Mouse (Mus musculus) heart, embryonic 11.5 days (tissue): ENCODE measurements around the gene Hivep2. TPM values are rescaled to one million over a fixed set of nuclear protein-coding genes. Genes with fewer than 3 reads are reported as not detected.
A peak's percentile ranks its signal among the peaks of the same experiment; 100 is the strongest.

Experiments
- ATAC-seq: fragments of 200-750 bp; cut with Nextera tagmentation; replicated peaks from 2 replicates; pipeline ENCODE4 v1.8.0; 2017; ENCODE audit warnings: moderate library complexity; ENCODE audit not compliant: insufficient number of reproducible peaks, low FRiP score, low TSS enrichment
- H3K27ac ChIP-seq: fragments of 300-500 bp; sonication (generic); 2 replicates; pipeline ENCODE4 v1.5.1; 2014; ENCODE audit warnings: mild to moderate bottlenecking, low read depth, low read length
- H3K27me3 ChIP-seq: fragments of 300-500 bp; sonication (generic); 2 replicates; pipeline ENCODE4 v1.6.1; 2014; ENCODE audit warnings: mild to moderate bottlenecking, low read length, mixed read lengths; ENCODE audit not compliant: control insufficient read depth, insufficient read depth
- H3K36me3 ChIP-seq: fragments of 300-500 bp; sonication (generic); 2 replicates; pipeline ENCODE4 v1.6.1; 2014; ENCODE audit warnings: mild to moderate bottlenecking, low read length, moderate library complexity, mixed read lengths; ENCODE audit not compliant: control insufficient read depth, insufficient read depth
- H3K4me1 ChIP-seq: fragments of 300-500 bp; sonication (generic); 2 replicates; pipeline ENCODE4 v1.6.1; 2014; ENCODE audit warnings: low read length; ENCODE audit not compliant: control insufficient read depth, insufficient read depth
- H3K4me2 ChIP-seq: fragments of 300-500 bp; sonication (generic); 2 replicates; pipeline ENCODE4 v1.6.1; 2014; ENCODE audit warnings: mild to moderate bottlenecking, moderate library complexity
- H3K4me3 ChIP-seq: fragments of 300-500 bp; sonication (generic); 2 replicates; pipeline ENCODE4 v1.5.1; 2014; ENCODE audit warnings: low read depth, low read length
- H3K9ac ChIP-seq: fragments of 300-500 bp; sonication (generic); 2 replicates; pipeline ENCODE4 v1.6.1; 2014; ENCODE audit warnings: mild to moderate bottlenecking, low read depth, low read length, moderate library complexity
- H3K9me3 ChIP-seq: fragments of 300-500 bp; sonication (generic); replicated peaks from 2 replicates; pipeline ENCODE4 v1.6.1; 2016; ENCODE audit warnings: low read length; ENCODE audit not compliant: control insufficient read depth
- WGBS: fragments of 180-500 bp; shearing (Covaris S2); extraction: QIAGEN DNeasy Blood & Tissue Kit; methylation state at CpG from one replicate; pipeline ENCODE4 v1.1.7; 2014; ENCODE audit not compliant: insufficient replicate concordance; 5-methylcytosine and 5-hydroxymethylcytosine counted together
- polyA plus RNA-seq: library from polyadenylated mRNA; unstranded; fragments of >200 nt; fragmentation: Nextera tagmentation; extraction: Ambion mirVana; gene quantifications from 2 replicates; pipeline ENCODE4 v1.2.1, GENCODE M21; 2014

Gene Hivep2
- polyA plus RNA-seq, 1 experiment from 2014 or later = 8.0 TPM

DNA sequence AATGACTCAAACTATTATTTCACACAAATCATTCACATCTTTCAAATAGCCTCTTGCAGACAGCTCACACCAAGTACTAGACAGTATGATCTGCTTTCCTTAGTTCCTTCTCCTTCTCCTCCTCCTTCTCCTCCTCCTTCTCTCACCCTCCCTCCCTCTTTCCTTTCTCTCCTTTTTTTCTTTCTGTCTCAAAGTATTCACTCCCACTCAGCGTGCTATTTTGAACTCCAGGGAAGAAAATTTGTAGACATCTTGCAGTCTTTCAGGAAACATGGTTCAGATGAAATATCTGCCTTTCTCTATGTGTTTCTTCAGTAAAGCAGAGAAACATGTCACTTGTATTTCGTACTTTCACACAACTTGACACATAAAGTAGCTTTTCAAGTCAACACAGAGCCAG, 94.4 kb downstream of the Hivep2 start:
- Histone ChIP-seq H3K27me3 (no peaks in the 10 kb centered on the region), H3K27ac (no peak overlapping the region), H3K9ac (no peak overlapping the region), H3K4me3 (no peak overlapping the region), H3K9me3 (no peaks in the 10 kb centered on the region), H3K4me2 (no peak overlapping the region), H3K4me1 (peaks cover 32% of the 10 kb centered on the region), H3K36me3 (no peaks in the 10 kb centered on the region)
- no peak for ATAC-seq
- WGBS = 66% methylated on average over 2 of the region's 2 CpGs

DNA sequence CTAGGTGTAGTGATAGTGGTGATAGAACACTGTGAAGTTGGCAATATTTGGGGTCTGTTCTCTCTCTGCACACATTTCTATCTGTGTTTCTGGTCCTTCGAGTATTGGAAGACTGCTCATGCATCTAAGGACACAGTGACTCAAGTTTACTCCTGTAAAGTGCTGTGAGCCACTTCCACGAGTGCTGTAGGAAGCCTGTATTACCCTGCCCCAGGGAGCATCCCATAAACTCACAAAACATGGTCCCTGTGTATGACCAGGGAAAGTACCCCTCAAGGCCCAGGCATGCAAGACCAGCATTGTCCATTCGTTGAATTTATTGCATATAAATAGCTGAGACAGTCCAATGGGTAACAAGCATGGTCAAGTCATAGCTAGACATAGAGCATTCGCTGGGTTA, 97.4 kb downstream of the Hivep2 start:
- H3K9me3 ChIP-seq = no peaks in the 10 kb centered on the region
- H3K4me2 ChIP-seq = no peak overlapping the region
- no peak overlapping the region for H3K4me3 ChIP-seq
- 85% methylated on average over 4 of the region's 4 CpGs for whole genome bisulfite sequencing
- H3K4me1 ChIP-seq = peaks cover 11% of the 10 kb centered on the region
- H3K9ac ChIP-seq = no peak overlapping the region
- ATAC-seq = no peak
- H3K27me3 ChIP-seq = no peaks in the 10 kb centered on the region
- no peaks in the 10 kb centered on the region for H3K36me3 ChIP-seq
- H3K27ac ChIP-seq = no peak overlapping the region

DNA sequence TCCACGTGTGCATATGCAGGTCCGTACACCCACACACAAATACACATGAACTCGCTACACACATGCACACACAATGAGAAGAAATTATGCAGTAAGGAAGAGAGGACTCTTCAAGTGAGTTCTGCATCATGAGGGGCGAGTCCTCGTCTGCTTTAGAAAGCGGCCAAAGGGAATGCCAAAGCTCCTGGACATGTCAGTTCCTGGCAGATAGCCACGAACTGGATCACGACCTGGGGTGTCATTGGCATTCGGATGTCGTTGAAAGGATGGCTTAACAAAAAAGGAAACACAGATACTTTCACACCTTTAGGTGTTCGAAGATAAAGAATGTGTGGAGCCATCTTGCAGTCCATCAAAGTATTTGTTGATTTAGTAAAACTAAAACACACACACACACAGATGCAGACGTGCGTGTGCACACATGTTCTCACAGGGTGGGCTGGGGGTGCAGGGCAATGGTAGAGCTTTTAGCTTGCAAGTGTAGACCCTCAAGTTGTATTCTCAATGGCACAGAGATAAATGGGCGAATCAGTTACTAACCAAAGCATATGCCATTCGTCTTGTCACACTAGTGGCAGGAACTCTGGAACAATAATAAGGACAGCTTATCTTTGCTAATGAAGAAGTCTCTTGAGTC, 99.0 kb downstream of the Hivep2 start:
- Histone ChIP-seq H3K9ac (no peak overlapping the region), H3K36me3 (no peaks in the 10 kb centered on the region), H3K4me2 (no peak overlapping the region), H3K27ac (no peak overlapping the region), H3K9me3 (no peaks in the 10 kb centered on the region), H3K4me1 (peaks cover 11% of the 10 kb centered on the region), H3K4me3 (no peak overlapping the region), H3K27me3 (no peaks in the 10 kb centered on the region)
- peak; percentile 14; the same call in 1 of the 2 replicates for ATAC-seq
- WGBS = 43% methylated on average over 15 of the region's 15 CpGs

GRCm38 (mm10) chr10:14067802-14068201, 101.9 kb downstream of the Hivep2 start:
- 75% methylated on average over 4 of the region's 4 CpGs for WGBS
- no peak overlapping the region for H3K4me3 ChIP-seq
- ATAC-seq = no peak

DNA sequence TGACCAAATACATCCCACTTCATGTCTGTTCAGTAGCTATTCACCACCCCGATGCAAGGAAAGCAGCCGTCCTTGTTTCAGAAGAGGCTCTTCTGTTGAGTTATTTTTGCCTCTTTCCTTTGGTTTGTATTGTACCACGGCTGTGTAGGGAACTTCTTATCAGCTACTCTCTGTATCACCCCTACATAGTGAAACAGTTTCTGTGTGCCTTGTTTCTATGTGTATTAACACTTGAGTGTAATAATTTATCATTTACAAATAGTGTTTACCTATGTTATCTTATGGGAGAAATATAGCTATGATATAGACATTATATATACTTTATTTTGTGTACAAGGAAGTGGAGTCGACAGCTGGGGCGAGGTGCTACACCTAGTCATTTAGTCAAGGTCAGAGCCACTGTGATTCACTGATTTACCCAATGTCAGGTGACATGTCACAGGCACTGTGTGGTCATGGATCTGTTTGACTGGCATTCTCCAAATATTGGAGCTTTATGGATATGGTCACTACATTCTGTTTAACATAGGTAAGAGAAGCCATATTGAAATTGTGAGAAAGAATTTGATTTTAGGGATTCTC, 104.7 kb downstream of the Hivep2 start:
- H3K9ac ChIP-seq = no peak overlapping the region
- no peak for ATAC-seq
- H3K4me2 ChIP-seq = no peak overlapping the region
- no peak overlapping the region for H3K27ac ChIP-seq
- no peaks in the 10 kb centered on the region for H3K36me3 ChIP-seq
- H3K4me1 ChIP-seq = peaks cover 9% of the 10 kb centered on the region
- no peak overlapping the region for H3K4me3 ChIP-seq
- no peaks in the 10 kb centered on the region for H3K27me3 ChIP-seq
- H3K9me3 ChIP-seq = no peaks in the 10 kb centered on the region
- 51% methylated on average over 5 of the region's 5 CpGs for WGBS

More at GRCm38 (mm10) chr10:14067802-14068201, 101.9 kb downstream of the Hivep2 start:
- peaks cover 19% of the 10 kb centered on the region for H3K4me1 ChIP-seq
- no peaks in the 10 kb centered on the region for H3K36me3 ChIP-seq
- H3K9ac ChIP-seq = no peak overlapping the region
- no peaks in the 10 kb centered on the region for H3K27me3 ChIP-seq
- no peaks in the 10 kb centered on the region for H3K9me3 ChIP-seq
- no peak overlapping the region for H3K4me2 ChIP-seq
- no peak overlapping the region for H3K27ac ChIP-seq

DNA sequence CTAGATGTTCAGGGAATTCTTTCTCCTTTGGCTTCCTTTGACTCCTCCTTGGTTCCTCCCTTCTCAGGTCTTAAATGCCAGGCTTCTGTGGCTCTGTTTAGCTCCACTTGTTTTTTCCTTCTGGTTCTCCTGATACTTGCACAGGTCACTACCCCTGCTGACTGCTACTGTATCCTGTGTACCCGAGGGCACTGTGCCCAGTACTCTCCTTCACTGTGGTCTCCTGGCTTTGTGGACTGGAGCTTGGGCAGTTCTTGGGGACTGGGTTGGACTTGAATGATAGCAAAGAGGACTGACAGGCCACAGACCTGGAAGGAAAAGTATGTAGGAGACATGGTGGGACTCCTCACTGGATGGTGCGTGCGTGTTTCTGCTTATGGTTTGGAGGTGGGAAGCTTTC, 106.6 kb downstream of the Hivep2 start:
- Histone ChIP-seq H3K27me3 (no peaks in the 10 kb centered on the region), H3K4me2 (no peak overlapping the region), H3K4me1 (peaks cover 9% of the 10 kb centered on the region), H3K36me3 (no peaks in the 10 kb centered on the region), H3K9ac (no peak overlapping the region), H3K27ac (no peak overlapping the region), H3K9me3 (no peaks in the 10 kb centered on the region), H3K4me3 (no peak overlapping the region)
- WGBS = 79% methylated on average over 3 of the region's 3 CpGs
- ATAC-seq = no peak

GRCm38 (mm10) chr10:14075767-14076166, 109.9 kb downstream of the Hivep2 start:
- Histone ChIP-seq H3K4me2 (no peak overlapping the region), H3K36me3 (no peaks in the 10 kb centered on the region), H3K4me3 (no peak overlapping the region), H3K27ac (no peak overlapping the region), H3K4me1 (peaks cover 9% of the 10 kb centered on the region), H3K9ac (no peak overlapping the region), H3K27me3 (no peaks in the 10 kb centered on the region), H3K9me3 (no peaks in the 10 kb centered on the region)
- ATAC-seq = no peak
- 86% methylated on average over 5 of the region's 5 CpGs for WGBS

GRCm38 (mm10) chr10:14076880-14077279, 111.0 kb downstream of the Hivep2 start:
- Histone ChIP-seq H3K27me3 (no peaks in the 10 kb centered on the region), H3K9me3 (no peaks in the 10 kb centered on the region), H3K27ac (no peak overlapping the region), H3K4me1 (peaks cover 7% of the 10 kb centered on the region), H3K4me3 (no peak overlapping the region), H3K36me3 (no peaks in the 10 kb centered on the region), H3K9ac (no peak overlapping the region), H3K4me2 (no peak overlapping the region)
- 77% methylated on average over 9 of the region's 9 CpGs for WGBS
- ATAC-seq = no peak

GRCm38 (mm10) chr10:14080830-14081229, 115.0 kb downstream of the Hivep2 start:
- Histone ChIP-seq H3K36me3 (no peaks in the 10 kb centered on the region), H3K4me2 (no peak overlapping the region), H3K9ac (no peak overlapping the region), H3K27me3 (no peaks in the 10 kb centered on the region), H3K27ac (no peak overlapping the region), H3K4me3 (no peak overlapping the region), H3K4me1 (no peaks in the 10 kb centered on the region), H3K9me3 (no peaks in the 10 kb centered on the region)
- no peak for ATAC-seq
- 74% methylated on average over 6 of the region's 6 CpGs for WGBS
